Mouse (Mus musculus): ENCODE results near the gene Pbx1. TPM values are rescaled to one million over a fixed set of nuclear protein-coding genes. Genes with fewer than 3 reads are reported as not detected.

The Pbx1 gene
- polyA plus RNA-seq, 1 experiment from 2014 or later, result 49.9 TPM

DNA sequence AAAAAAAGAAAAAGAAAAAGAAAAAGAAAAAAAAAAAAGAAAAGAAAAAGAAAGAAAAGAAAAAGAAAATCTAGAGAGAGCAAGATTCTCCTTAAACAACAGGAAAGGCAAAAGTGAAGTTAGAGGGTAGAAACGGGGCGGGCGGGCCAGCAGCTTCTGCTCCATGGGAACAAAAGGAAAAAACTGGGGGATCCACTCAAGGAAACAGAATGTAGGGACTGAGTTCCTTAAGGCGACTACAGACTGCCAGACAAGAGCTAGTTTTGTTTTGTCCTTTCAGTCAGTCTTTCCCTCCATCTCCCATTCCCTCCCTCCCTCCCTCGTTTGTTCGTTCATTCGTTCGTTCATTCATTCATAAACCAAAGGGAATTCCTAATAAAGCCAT, 25.8 kb downstream of the Pbx1 start:
- in situ Hi-C loops (cut with MboI; ENCODE audit: low pct_unique_long_range_greater_than_20kb), result no loop called here
- ChIA-PET POLR2A (interaction anchor here (0.6 kb wide), 2 partner anchors 49 to 76 kb away, joined by 3 read pairs; no protein-coding TSS in a partner anchor), CTCF (no interaction called here)
- no peaks in the 10 kb centered on the region for H3K27me3 ChIP-seq
- TF ChIP-seq CTCF (IDR thresholded peaks at IDR 0.05), result no peak
- ATAC-seq (no peak), DNase-seq (ENCODE audit: low read depth, low spot score) (no peak)

DNA sequence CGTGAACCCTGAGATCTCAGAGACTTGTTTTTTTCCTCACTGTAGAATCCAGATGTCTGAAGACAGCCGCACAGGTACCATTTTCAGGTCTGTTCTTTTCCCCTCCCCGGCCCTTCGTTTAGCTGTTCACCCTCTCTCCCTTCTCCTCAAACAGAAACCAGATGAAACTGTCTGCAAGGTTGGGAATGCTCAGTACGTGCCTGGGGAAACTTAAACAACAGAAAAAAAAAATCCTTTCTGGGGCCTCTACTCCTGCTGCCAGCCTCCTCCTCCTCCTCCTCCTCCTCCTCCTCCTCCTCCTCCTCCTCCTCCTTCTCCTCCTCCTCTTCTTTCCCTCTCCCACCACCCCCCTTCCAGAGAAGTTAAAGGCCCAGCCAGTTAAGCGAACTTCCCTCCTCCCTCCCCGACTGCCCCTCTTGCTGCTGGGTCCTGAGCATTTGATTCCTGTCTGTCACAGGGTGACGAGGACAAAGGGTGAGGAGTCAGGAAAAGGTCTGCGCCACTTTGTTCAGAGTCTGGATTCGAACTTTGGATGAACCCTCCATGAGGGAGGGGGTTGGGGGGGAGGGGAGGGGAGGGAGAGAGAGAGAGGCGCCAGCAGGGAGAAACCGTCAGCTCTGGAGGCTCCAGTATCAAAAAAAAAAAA, 26.3 kb downstream of the Pbx1 start:
- in situ Hi-C loops (cut with MboI; ENCODE audit: low pct_unique_long_range_greater_than_20kb), result no loop called here
- ChIA-PET POLR2A (interaction anchor here (0.6 kb wide), 2 partner anchors 49 to 75 kb away, joined by 3 read pairs; no protein-coding TSS in a partner anchor), CTCF (no interaction called here)
- H3K27me3 ChIP-seq, result no peaks in the 10 kb centered on the region
- no peak for ATAC-seq
- DNase-seq (ENCODE audit: low read depth, low spot score), result no peak
- no peak for TF ChIP-seq CTCF (IDR thresholded peaks at IDR 0.05)

DNA sequence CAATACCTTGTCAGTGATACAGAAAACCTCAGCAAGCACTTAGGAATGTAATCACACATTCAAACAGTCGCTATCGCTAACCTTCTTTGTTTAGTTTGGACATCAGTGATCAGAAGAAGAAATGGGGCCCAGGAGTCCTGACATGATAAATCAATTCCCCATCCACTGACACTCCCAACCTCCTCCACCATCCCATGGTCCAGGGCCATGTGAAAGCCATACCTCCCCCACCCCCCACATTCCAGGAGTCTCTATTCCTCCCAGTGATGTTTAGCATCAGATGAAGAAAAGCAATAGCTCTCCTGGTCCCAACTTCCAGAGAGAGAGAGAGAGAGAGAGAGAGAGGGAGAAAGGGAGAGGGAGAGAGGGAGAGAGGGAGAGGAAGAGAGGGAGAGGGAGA, 28.5 kb downstream of the Pbx1 start:
- POLR2A ChIA-PET, result no interaction called here
- in situ Hi-C loops (cut with MboI; ENCODE audit: low pct_unique_long_range_greater_than_20kb), result no loop called here
- ATAC-seq (no peak), DNase-seq (ENCODE audit: low read depth, low spot score) (no peak)
- TF ChIP-seq CTCF (IDR thresholded peaks at IDR 0.05), result no peak
- no peaks in the 10 kb centered on the region for H3K27me3 ChIP-seq
- CTCF ChIA-PET, result interaction anchor here (1.1 kb wide), 1 partner anchor 10 kb away, joined by 3 read pairs; no protein-coding TSS in a partner anchor

DNA sequence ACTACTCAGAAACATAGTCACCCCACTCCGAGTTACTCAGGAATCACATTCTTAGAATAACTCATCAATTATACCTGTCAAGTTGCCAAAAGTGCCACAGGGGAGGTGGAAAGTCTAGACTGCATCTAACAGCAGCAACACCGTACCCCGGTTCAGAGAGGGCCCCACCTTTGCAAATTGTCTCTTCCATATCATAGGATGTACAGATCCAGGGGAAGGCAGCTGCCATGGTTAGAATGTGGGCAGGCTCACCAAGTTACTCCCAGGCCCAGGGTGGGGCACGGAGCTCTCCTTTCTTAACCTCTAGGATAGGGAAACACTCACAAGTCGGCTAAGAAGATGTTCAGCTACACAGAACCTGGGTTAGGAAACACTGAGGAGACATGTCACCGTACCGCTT, 29.4 kb downstream of the Pbx1 start:
- DNase-seq (ENCODE audit: low read depth, low spot score) (no peak), ATAC-seq (no peak)
- ChIA-PET POLR2A (no interaction called here), CTCF (interaction anchor here (1.1 kb wide), 2 partner anchors 11 to 26 kb away, joined by 3 to 4 read pairs; no protein-coding TSS in a partner anchor)
- no peak for TF ChIP-seq CTCF (IDR thresholded peaks at IDR 0.05)
- in situ Hi-C loops (cut with MboI; ENCODE audit: low pct_unique_long_range_greater_than_20kb), result no loop called here
- no peaks in the 10 kb centered on the region for H3K27me3 ChIP-seq

DNA sequence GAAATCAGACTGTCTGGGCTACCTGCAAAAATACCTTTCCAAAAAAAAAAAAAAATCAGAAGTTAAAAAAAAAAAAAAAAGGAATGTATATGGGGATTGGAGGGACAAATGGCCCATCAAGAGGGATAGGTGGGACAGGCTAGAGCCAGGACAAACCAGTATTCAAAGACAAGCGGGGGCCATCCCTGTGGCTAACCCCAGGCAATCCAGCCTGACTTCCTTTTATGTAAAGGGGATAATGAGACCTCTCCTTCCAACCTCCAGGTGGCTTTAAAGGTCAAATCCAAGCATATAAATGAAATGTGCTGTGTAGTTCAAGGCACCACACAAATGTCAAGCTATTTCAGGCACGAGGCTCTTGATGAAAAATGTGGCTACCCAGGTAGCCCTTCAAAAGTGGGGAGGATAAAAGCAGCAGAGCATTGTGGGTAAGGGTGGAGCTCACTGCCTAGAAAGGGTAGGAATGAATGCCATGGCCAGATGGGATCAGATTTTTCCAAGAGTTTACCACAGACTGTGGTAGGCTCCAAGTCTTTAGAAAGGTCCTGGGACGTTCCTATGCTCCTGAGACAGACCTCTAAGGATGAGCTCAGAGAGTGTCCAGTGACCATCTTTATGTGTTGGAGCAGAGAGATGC, 36.4 kb downstream of the Pbx1 start:
- no peak for TF ChIP-seq CTCF (IDR thresholded peaks at IDR 0.05)
- POLR2A ChIA-PET, result no interaction called here
- ATAC-seq (no peak), DNase-seq (ENCODE audit: low read depth, low spot score) (no peak)
- H3K27me3 ChIP-seq, result no peaks in the 10 kb centered on the region
- in situ Hi-C loops (cut with MboI; ENCODE audit: low pct_unique_long_range_greater_than_20kb), result no loop called here
- CTCF ChIA-PET, result no interaction called here

DNA sequence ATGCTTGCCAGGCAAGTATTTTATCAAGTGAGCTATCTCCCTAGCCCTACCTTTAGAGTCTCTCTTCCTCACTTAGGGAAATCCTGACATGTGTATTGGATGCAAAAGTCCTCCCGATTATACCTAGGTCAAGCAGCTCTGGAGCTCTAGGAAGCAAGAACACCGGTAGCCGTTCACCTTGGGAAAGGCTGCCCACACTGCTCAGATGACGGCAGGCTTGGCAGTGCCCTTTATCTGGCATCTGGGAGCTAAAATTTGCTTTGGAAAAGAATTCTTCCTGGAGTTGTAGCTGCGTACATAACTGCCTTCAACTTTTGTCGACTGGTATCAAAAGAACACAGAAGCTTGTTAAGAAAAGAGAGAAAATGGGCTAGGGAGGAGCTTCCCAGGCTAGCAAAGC, 37.5 kb downstream of the Pbx1 start:
- no peak for TF ChIP-seq CTCF (IDR thresholded peaks at IDR 0.05)
- CTCF ChIA-PET, result interaction anchor here (1.1 to 1.3 kb wide), 2 partner anchors 13 to 21 kb away, joined by 3 read pairs; no protein-coding TSS in a partner anchor

DNA sequence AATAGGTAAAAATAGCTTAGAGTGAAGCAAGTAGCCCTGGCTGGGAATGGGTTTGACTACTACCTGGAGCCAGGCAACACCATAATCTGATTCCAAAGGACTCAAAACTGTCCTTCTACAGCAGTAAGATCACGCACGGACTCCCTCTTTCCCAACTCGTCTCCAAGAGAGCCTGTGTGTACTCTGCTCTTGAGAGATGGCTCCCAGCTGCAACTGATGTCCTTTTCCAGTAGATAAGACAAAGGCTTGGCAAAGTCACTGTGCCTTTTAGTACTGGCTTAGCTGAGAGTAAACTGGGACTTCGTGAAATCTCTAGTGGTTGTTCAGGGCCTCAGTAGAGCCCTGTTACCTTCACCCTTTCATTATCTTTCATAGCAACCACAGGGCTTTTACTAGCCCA, 38.6 kb downstream of the Pbx1 start:
- ChIA-PET CTCF (interaction anchor here (1.3 to 1.4 kb wide), 2 partner anchors 19 to 20 kb away, joined by 3 read pairs; no protein-coding TSS in a partner anchor), POLR2A (interaction anchor here (0.6 kb wide), 1 partner anchor 36 kb away, joined by 5 read pairs; no protein-coding TSS in a partner anchor)
- in situ Hi-C loops (cut with MboI; ENCODE audit: low pct_unique_long_range_greater_than_20kb), result no loop called here
- no peak for TF ChIP-seq CTCF (IDR thresholded peaks at IDR 0.05)
- no peak for ATAC-seq
- no peaks in the 10 kb centered on the region for H3K27me3 ChIP-seq
- no peak for DNase-seq (ENCODE audit: low read depth, low spot score)

More for the DNA sequence above, 37.5 kb downstream of the Pbx1 start:
- DNase-seq (ENCODE audit: low read depth, low spot score) (no peak), ATAC-seq (no peak)
- POLR2A ChIA-PET, result no interaction called here
- in situ Hi-C loops (cut with MboI; ENCODE audit: low pct_unique_long_range_greater_than_20kb), result no loop called here
- no peaks in the 10 kb centered on the region for H3K27me3 ChIP-seq

DNA sequence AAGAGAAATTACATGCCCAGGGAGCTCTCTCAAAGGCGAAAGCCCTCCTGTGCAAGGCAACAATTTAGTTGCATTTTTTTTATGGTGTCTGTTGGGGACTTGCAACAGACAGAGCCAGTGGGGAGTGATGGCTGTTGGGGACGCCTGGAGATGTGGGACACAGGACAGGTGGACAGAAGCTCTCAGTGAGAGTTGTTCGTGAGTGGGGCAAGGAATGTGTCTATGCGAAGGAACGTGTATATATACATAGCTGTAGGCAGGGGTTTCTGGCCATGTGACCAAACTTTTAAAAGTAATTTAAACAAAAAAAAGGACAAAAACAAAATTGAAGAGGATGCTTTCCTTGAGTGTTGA, 39.6 kb downstream of the Pbx1 start:
- H3K27me3 ChIP-seq, result no peaks in the 10 kb centered on the region
- in situ Hi-C loops (cut with MboI; ENCODE audit: low pct_unique_long_range_greater_than_20kb), result no loop called here
- POLR2A ChIA-PET, result interaction anchor here (0.7 to 1.0 kb wide), 3 partner anchors 10 to 273 kb away, joined by 3 to 4 read pairs (median 3); no protein-coding TSS in a partner anchor
- no peak for ATAC-seq
- CTCF ChIA-PET, result interaction anchor here (1.4 kb wide), 1 partner anchor 21 kb away, joined by 3 read pairs; no protein-coding TSS in a partner anchor
- DNase-seq (ENCODE audit: low read depth, low spot score), result no peak
- TF ChIP-seq CTCF (IDR thresholded peaks at IDR 0.05), result no peak

DNA sequence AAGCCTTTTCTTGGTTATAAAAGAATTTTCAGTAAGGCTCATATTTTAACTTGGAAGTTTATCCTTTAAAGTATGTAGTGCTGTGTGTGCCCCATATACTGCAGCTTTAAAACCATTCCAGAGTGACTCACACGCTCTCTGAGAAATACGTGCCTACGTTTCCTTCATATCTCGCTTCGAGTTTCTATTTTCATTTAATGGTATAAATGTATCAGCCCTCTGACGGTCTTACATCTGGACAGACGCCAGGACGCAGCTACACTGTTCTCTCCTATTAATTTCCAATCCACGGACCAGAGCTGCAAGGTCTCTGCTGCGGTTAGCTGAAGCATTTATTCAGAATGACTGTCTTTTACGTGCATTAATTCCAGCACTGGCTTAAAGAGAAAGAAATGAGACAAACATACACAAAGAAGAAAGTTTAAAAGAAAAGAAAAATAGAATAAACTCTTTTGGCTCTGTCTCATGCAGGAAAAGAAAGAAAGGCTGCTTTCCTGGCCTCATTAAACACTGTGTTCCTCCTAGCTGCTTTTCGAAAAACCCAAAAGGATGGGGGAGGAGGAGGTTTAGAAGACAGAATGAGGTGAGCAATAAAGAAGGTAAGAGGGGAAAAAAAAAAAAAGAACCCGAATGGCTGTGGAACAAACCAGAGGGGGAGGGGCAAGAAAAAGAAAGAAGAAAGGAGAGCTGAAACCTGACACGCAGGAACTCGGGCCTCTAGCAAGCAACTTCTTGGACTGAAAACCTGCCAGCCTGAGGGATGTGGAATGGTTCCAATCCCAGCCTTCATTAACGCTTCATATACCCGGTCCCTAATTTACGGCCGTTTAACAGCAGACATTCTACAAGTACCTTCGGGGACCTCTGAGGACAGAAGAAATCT, 40.2 kb downstream of the Pbx1 start:
- ATAC-seq, result peak; percentile 37
- in situ Hi-C loops (cut with MboI; ENCODE audit: low pct_unique_long_range_greater_than_20kb), result no loop called here
- CTCF ChIA-PET, result interaction anchor here (1.4 to 2.4 kb wide), 2 partner anchors 15 to 159 kb away, joined by 3 to 6 read pairs; no protein-coding TSS in a partner anchor
- DNase-seq (ENCODE audit: low read depth, low spot score), result no peak
- TF ChIP-seq CTCF (IDR thresholded peaks at IDR 0.05), result no peak
- no peaks in the 10 kb centered on the region for H3K27me3 ChIP-seq
- POLR2A ChIA-PET, result interaction anchor here (0.7 to 1.0 kb wide), 3 partner anchors 9 to 274 kb away, joined by 3 to 4 read pairs (median 3); no protein-coding TSS in a partner anchor

DNA sequence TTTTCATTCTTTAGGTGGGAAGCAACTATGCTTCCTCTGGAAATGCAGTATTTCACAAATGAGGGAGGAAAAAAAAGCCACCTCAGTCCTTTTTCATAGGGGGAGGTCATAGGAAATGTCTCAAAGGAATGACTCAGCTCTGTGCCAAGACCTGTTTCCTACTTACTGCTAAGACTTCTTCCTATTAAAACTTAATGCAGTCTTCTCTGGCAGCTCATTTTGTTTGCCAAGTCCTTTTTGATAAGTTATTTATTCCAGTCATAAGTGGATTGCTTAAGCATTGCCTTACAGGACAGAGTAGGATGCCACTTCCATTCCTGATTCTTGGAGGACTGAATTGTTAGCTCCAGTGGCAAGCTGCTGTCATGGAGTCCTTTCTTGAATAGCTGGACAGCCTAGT, 41.3 kb downstream of the Pbx1 start:
- ChIA-PET CTCF (interaction anchor here (1.1 to 2.4 kb wide), 3 partner anchors 14 to 160 kb away, joined by 3 to 6 read pairs (median 3); no protein-coding TSS in a partner anchor), POLR2A (no interaction called here)
- TF ChIP-seq CTCF (IDR thresholded peaks at IDR 0.05), result no peak
- no peak for DNase-seq (ENCODE audit: low read depth, low spot score)
- ATAC-seq, result no peak
- H3K27me3 ChIP-seq, result no peaks in the 10 kb centered on the region
- in situ Hi-C loops (cut with MboI; ENCODE audit: low pct_unique_long_range_greater_than_20kb), result no loop called here
